Mouse (Mus musculus): ENCODE data around the gene Zdhhc18. TPM values are rescaled to one million over a fixed set of nuclear protein-coding genes. Genes with fewer than 3 reads are reported as not detected.

The Zdhhc18 gene
- polyA plus RNA-seq, 1 experiment from 2014 or later = 4.5 TPM

GRCm38 (mm10) chr4:133674331-133674695 lies 24.4 kb upstream of the Zdhhc18 start:
- Histone ChIP-seq H3K27ac (peak overlapping the region; percentile 99; the same call in 1 of the 2 replicates), H3K36me3 (peaks cover 8% of the 10 kb centered on the region; the same call in 1 of the 2 replicates), H3K9me3 (no peaks in the 10 kb centered on the region), H3K4me3 (no peak overlapping the region), H3K4me1 (peaks cover 42% of the 10 kb centered on the region), H3K9ac (no peak overlapping the region), H3K27me3 (no peaks in the 10 kb centered on the region), H3K4me2 (replicated peaks) (no peak overlapping the region)
- WGBS = 75% methylated on average over 8 of the region's 8 CpGs
- no peak for ATAC-seq (ENCODE audit: insufficient number of reproducible peaks, insufficient read depth, low FRiP score, low TSS enrichment)

- H3K4me1 ChIP-seq = peaks cover 42% of the 10 kb centered on the region
- H3K27me3 ChIP-seq = no peaks in the 10 kb centered on the region
- ATAC-seq (ENCODE audit: insufficient number of reproducible peaks, insufficient read depth, low FRiP score, low TSS enrichment) = no peak
- H3K9me3 ChIP-seq = no peaks in the 10 kb centered on the region
- H3K27ac ChIP-seq = peak overlapping the region; percentile 99
- WGBS = 39% methylated on average over 10 of the region's 10 CpGs
- H3K36me3 ChIP-seq = peaks cover 5% of the 10 kb centered on the region; the same call in 1 of the 2 replicates
- peak overlapping the region; percentile 69 for H3K4me2 ChIP-seq (replicated peaks)
- H3K4me3 ChIP-seq = no peak overlapping the region
- 0 out of 2 replicates have a peak overlapping the region, but pooled peaks have one; percentile 5 for H3K9ac ChIP-seq
Observed at GRCm38 (mm10) chr4:133673666-133674330, 23.8 kb upstream of the Zdhhc18 start.

- peak overlapping the region; percentile 54 for H3K4me3 ChIP-seq
- no peaks in the 10 kb centered on the region; the same call in 1 of the 2 replicates for H3K36me3 ChIP-seq
- no peak for ATAC-seq (ENCODE audit: insufficient number of reproducible peaks, insufficient read depth, low FRiP score, low TSS enrichment)
- no peaks in the 10 kb centered on the region for H3K9me3 ChIP-seq
- peak overlapping the region; percentile 99 for H3K27ac ChIP-seq
- peaks cover 42% of the 10 kb centered on the region for H3K4me1 ChIP-seq
- H3K27me3 ChIP-seq = no peaks in the 10 kb centered on the region
- WGBS = 3% methylated on average over 24 of the region's 24 CpGs
- peak overlapping the region; percentile 63 for H3K9ac ChIP-seq
- peak overlapping the region; percentile 69 for H3K4me2 ChIP-seq (replicated peaks)
Observed at GRCm38 (mm10) chr4:133672845-133673647, 23.1 kb upstream of the Zdhhc18 start.

- peaks cover 39% of the 10 kb centered on the region for H3K4me1 ChIP-seq
- H3K4me2 ChIP-seq (replicated peaks) = peak within 1 kb of the TSS; percentile 69
- WGBS = under 1% methylated on average over 76 of the region's 76 CpGs
- no peaks in the 10 kb centered on the region; the same call in 1 of the 2 replicates for H3K36me3 ChIP-seq
- H3K9ac ChIP-seq = peak within 1 kb of the TSS; percentile 63
- H3K27ac ChIP-seq = peak within 1 kb of the TSS; percentile 99
- H3K9me3 ChIP-seq = no peaks in the 10 kb centered on the region
- ATAC-seq (ENCODE audit: insufficient number of reproducible peaks, insufficient read depth, low FRiP score, low TSS enrichment) = peak; percentile 88
- H3K4me3 ChIP-seq = peak within 1 kb of the TSS; percentile 54
- no peaks in the 10 kb centered on the region for H3K27me3 ChIP-seq
Observed at GRCm38 (mm10) chr4:133671881-133672844, 22.2 kb upstream of the Zdhhc18 start, which contains the start of gene Pigv. Pigv (minus strand) TSS chr4:133672647.

GRCm38 (mm10) chr4:133671184-133671880 lies 21.4 kb upstream of the Zdhhc18 start:
- H3K27ac ChIP-seq = peak overlapping the region; percentile 99
- H3K4me3 ChIP-seq = peak overlapping the region; percentile 54
- H3K4me1 ChIP-seq = peaks cover 31% of the 10 kb centered on the region
- H3K4me2 ChIP-seq (replicated peaks) = peak overlapping the region; percentile 69
- H3K9me3 ChIP-seq = no peaks in the 10 kb centered on the region
- H3K27me3 ChIP-seq = no peaks in the 10 kb centered on the region
- H3K36me3 ChIP-seq = peaks cover 4% of the 10 kb centered on the region; the same call in 1 of the 2 replicates
- peak overlapping the region; percentile 63 for H3K9ac ChIP-seq
- WGBS = 3% methylated on average over 13 of the region's 13 CpGs
- no peak for ATAC-seq (ENCODE audit: insufficient number of reproducible peaks, insufficient read depth, low FRiP score, low TSS enrichment)

GRCm38 (mm10) chr4:133669652-133670210 lies 19.8 kb upstream of the Zdhhc18 start:
- no peaks in the 10 kb centered on the region for H3K9me3 ChIP-seq
- peaks cover 23% of the 10 kb centered on the region for H3K4me1 ChIP-seq
- no peak overlapping the region for H3K4me2 ChIP-seq (replicated peaks)
- no peak for ATAC-seq (ENCODE audit: insufficient number of reproducible peaks, insufficient read depth, low FRiP score, low TSS enrichment)
- 65% methylated on average over 6 of the region's 6 CpGs for WGBS
- H3K27ac ChIP-seq = no peak overlapping the region
- H3K36me3 ChIP-seq = peaks cover 10% of the 10 kb centered on the region
- H3K27me3 ChIP-seq = no peaks in the 10 kb centered on the region
- no peak overlapping the region for H3K9ac ChIP-seq
- no peak overlapping the region for H3K4me3 ChIP-seq

GRCm38 (mm10) chr4:133668537-133668936 lies 18.6 kb upstream of the Zdhhc18 start:
- no peak overlapping the region for H3K27ac ChIP-seq
- no peak overlapping the region for H3K4me2 ChIP-seq (replicated peaks)
- peaks cover 16% of the 10 kb centered on the region for H3K36me3 ChIP-seq
- H3K27me3 ChIP-seq = no peaks in the 10 kb centered on the region
- H3K9me3 ChIP-seq = no peaks in the 10 kb centered on the region
- peaks cover 13% of the 10 kb centered on the region for H3K4me1 ChIP-seq
- H3K9ac ChIP-seq = no peak overlapping the region
- no peak overlapping the region for H3K4me3 ChIP-seq
- no peak for ATAC-seq (ENCODE audit: insufficient number of reproducible peaks, insufficient read depth, low FRiP score, low TSS enrichment)
- WGBS = 74% methylated on average over 3 of the region's 3 CpGs

GRCm38 (mm10) chr4:133666199-133666598 lies 16.2 kb upstream of the Zdhhc18 start:
- H3K9me3 ChIP-seq = no peaks in the 10 kb centered on the region
- no peaks in the 10 kb centered on the region for H3K27me3 ChIP-seq
- no peak for ATAC-seq (ENCODE audit: insufficient number of reproducible peaks, insufficient read depth, low FRiP score, low TSS enrichment)
- H3K4me3 ChIP-seq = no peak overlapping the region
- peaks cover 11% of the 10 kb centered on the region for H3K4me1 ChIP-seq
- WGBS = 78% methylated on average over 6 of the region's 6 CpGs
- no peak overlapping the region for H3K4me2 ChIP-seq (replicated peaks)
- no peak overlapping the region for H3K27ac ChIP-seq
- no peak overlapping the region for H3K9ac ChIP-seq
- peaks cover 25% of the 10 kb centered on the region for H3K36me3 ChIP-seq

- H3K9ac ChIP-seq = no peak overlapping the region
- peaks cover 25% of the 10 kb centered on the region for H3K36me3 ChIP-seq
- no peaks in the 10 kb centered on the region for H3K9me3 ChIP-seq
- WGBS = 64% methylated on average over 11 of the region's 11 CpGs
- H3K27me3 ChIP-seq = no peaks in the 10 kb centered on the region
- no peak overlapping the region for H3K27ac ChIP-seq
- no peak overlapping the region for H3K4me3 ChIP-seq
- ATAC-seq (ENCODE audit: insufficient number of reproducible peaks, insufficient read depth, low FRiP score, low TSS enrichment) = no peak
- H3K4me1 ChIP-seq = peaks cover 17% of the 10 kb centered on the region
- no peak overlapping the region for H3K4me2 ChIP-seq (replicated peaks)
Observed at GRCm38 (mm10) chr4:133665118-133665517, 15.2 kb upstream of the Zdhhc18 start.

GRCm38 (mm10) chr4:133662945-133663344 lies 13.0 kb upstream of the Zdhhc18 start:
- Histone ChIP-seq H3K4me3 (no peak overlapping the region), H3K9me3 (no peaks in the 10 kb centered on the region), H3K4me2 (replicated peaks) (no peak overlapping the region), H3K27ac (no peak overlapping the region), H3K36me3 (peaks cover 25% of the 10 kb centered on the region), H3K4me1 (peaks cover 33% of the 10 kb centered on the region), H3K27me3 (no peaks in the 10 kb centered on the region), H3K9ac (no peak overlapping the region)
- 90% methylated on average over 8 of the region's 8 CpGs for WGBS
- ATAC-seq (ENCODE audit: insufficient number of reproducible peaks, insufficient read depth, low FRiP score, low TSS enrichment) = no peak
